Mouse (Mus musculus): Measurements from ENCODE around the gene Unc50.
A peak's percentile ranks its signal among the peaks of the same experiment; 100 is the strongest.

Gene Unc50

GRCm38 (mm10) chr1:37429366-37430296 is at the start of gene Unc50, which contains the start of gene Coa5:
Gene Unc50 (plus strand): TSS chr1:37430139.
Gene Coa5 (minus strand): TSS chr1:37430103.
- peak; percentile 94 for DNase-seq (ENCODE audit: low read depth, low spot score)

DNA sequence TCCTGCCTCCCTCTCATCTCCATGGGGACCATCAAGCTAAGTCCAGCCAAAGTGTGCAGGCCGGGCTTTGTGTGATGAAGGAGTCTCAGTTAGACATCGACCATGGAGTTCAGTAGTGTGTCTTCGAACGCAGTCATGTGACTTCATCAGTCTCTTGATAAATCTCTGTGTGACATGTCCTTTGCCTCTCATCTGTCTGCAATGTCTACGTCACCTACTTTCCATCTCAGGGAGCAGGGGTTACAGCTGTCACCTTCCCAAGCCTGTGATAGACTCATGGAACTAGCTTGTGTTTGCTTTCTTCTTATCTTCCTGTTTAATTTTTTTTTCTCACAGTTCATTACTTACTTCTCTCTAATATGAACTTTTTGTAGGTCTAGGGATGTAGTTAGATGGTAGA is 49.0 kb upstream of the Unc50 start:
- DNase-seq (ENCODE audit: low read depth, low spot score), result no peak

GRCm38 (mm10) chr1:37384304-37384703 is 45.6 kb upstream of the Unc50 start:
- no peak for DNase-seq (ENCODE audit: low read depth, low spot score)

- DNase-seq (ENCODE audit: low read depth, low spot score), result no peak
These were observed 43.4 kb upstream of the Unc50 start for GRCm38 (mm10) chr1:37386448-37386971.

DNA sequence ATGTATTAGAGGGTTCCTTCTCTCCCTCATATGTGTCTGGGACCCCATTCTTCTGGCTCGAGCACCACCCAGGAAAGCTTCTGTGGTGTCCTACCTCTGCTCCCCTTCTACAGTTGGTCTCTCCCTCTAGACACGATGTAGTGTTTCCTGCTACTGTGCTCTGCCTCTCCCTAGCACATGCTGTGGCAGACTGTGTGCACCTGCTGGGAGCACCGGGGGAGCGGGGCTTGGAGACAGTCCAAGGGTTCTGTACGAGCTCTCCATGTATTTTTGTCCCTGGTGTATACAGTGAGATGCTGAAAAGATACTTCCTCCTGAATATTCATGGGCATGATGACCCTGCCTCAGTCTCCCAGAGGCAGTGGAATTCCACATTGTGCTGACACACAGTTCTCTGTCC is 36.8 kb upstream of the Unc50 start:
- DNase-seq (ENCODE audit: low read depth, low spot score), result no peak

- no peak for DNase-seq (ENCODE audit: low read depth, low spot score)
These were observed 33.5 kb upstream of the Unc50 start for GRCm38 (mm10) chr1:37396481-37396880.

DNA sequence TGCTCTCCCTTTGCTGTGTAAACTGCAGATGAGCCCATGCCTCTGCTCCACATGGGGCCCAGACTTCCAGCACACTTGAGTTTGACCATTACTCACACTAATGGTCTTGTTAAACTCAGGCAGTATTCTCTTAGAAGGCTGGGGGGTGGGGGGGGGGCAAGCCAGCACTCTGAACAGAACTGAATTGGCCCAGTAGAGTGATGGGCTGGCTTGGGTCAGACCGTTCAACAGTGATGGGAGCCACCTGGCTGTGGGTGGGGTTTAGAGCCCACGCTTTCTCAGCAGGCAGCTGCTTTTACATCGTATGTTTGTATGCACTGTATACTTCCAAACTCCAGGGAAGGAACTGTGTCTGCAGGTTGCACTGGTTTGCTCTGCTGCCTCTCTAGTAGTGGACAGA is 31.0 kb upstream of the Unc50 start:
- no peak for DNase-seq (ENCODE audit: low read depth, low spot score)

GRCm38 (mm10) chr1:37399734-37400133 is 30.2 kb upstream of the Unc50 start:
- no peak for DNase-seq (ENCODE audit: low read depth, low spot score)

DNA sequence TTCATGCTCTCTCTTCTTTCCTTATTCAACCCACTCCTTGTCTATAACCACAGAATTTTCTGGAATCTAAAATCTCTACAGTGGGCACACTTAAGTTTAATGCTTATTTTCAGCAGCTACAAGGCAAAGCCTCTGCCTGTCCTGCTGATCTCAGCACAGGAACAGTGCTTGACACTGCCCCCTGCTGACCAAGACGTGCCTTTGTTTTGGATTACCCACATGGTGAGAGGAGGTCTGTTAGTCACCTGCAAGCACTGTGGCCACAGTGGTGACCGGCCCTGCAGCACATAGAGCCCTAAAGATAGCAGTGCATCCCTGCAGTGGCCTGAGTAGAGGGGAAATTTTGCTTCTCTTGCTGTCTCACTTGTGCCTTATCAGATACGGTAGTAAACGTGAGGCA is 28.3 kb upstream of the Unc50 start:
- peak; percentile 24 for DNase-seq (ENCODE audit: low read depth, low spot score)

DNA sequence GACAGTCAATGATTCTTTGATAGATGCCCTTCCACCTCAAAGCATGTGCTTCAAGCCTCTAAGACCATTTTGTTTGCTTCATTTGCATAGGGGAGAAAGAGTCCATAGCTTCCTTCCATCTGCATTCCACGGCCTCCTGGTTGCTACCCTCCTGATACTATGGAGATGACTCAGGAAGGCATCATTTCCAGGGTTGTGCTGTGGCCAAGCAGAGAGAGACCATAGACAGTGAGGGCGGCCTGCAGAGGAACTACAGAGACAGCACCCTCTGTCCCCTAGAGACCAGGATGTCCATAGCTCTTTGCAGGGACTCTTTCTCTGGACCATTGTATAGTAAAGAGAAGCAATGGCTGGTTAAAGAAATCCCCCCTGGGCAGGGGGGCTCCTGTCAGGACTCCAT is 24.8 kb upstream of the Unc50 start:
- DNase-seq (ENCODE audit: low read depth, low spot score), result no peak

GRCm38 (mm10) chr1:37407228-37407627 is 22.7 kb upstream of the Unc50 start:
- no peak for DNase-seq (ENCODE audit: low read depth, low spot score)

GRCm38 (mm10) chr1:37408059-37408458 is 21.9 kb upstream of the Unc50 start:
- DNase-seq (ENCODE audit: low read depth, low spot score), result no peak

DNA sequence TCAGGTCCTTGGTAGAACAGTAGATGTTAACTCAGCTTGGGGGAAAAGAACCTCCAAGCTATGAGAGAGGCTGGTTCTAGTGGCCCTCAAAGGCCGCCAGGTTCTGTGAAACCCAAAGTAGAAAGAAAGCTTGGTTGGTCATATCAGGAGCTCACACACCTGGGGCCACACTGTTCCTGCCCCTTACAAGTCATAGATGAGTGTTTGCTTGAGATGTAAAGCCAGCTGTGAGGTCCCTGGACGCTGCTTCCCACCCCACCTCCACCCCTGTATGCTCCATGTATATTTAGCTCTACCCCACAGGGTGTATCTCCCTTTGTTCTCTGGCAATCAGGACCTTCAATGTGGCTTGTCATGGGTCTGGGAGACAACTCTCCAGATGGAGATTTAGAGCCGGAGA is 21.3 kb upstream of the Unc50 start:
- no peak for DNase-seq (ENCODE audit: low read depth, low spot score)

GRCm38 (mm10) chr1:37409647-37410046 is 20.3 kb upstream of the Unc50 start:
- DNase-seq (ENCODE audit: low read depth, low spot score), result no peak

- DNase-seq (ENCODE audit: low read depth, low spot score), result no peak
These were observed 14.5 kb upstream of the Unc50 start for GRCm38 (mm10) chr1:37415394-37415793.

GRCm38 (mm10) chr1:37419420-37419819 is 10.5 kb upstream of the Unc50 start:
- DNase-seq (ENCODE audit: low read depth, low spot score), result peak; percentile 33

DNA sequence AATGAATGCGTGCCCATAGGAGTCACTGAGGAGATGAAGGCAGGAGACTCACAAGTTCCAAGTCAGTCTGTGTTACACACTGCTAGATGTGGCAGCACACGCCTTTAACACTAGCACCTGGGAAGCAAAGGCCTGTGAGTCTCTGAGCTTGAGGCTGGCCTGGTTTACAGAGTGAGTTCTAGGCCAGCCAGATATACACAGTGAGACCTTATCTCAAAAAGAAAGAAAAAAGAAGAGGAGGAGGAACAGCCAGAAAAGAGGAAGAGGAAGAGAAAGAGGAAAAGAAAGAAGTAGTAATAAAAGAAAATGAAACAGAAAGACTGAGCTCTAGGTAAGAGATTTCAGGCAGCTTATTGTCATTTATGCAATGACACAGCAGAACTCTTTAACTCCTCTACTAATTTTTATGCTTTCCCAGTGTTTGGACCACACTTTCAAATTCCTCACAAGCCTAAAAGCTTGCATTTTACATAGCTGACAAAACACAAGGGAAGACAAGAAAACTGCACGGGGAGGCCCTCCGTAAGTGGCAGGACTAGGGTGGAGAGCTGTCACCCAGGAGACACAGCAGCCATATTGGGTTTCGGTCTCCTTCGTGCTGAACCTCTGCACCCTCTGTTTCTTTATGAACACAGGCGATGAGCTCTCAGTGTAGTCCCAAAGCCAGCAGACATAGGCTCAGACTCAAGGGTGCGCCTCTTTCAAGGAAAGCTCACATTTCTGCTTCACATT is 2.6 kb upstream of the Unc50 start:
- no peak for DNase-seq (ENCODE audit: low read depth, low spot score)

DNA sequence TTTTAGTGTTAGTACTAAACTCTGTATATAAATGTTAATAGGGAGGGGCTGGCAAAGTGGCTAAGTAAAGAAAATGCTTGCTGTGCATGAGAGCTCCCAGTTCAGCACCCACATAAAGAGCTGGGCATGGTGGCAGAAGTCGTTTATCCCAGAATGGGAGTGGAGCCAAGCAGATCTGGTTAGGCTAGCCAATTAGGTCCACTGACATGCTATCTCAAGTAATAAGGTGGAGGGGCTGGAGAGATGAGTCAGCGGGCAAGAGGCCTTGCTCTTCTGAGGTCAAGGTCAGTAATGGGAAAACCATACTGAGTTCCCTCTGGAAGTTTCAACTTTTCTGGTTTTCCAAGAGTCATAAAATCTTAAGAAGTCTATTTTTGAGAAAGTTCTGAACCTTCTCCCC is 1.0 kb upstream of the Unc50 start:
- no peak for DNase-seq (ENCODE audit: low read depth, low spot score)

DNA sequence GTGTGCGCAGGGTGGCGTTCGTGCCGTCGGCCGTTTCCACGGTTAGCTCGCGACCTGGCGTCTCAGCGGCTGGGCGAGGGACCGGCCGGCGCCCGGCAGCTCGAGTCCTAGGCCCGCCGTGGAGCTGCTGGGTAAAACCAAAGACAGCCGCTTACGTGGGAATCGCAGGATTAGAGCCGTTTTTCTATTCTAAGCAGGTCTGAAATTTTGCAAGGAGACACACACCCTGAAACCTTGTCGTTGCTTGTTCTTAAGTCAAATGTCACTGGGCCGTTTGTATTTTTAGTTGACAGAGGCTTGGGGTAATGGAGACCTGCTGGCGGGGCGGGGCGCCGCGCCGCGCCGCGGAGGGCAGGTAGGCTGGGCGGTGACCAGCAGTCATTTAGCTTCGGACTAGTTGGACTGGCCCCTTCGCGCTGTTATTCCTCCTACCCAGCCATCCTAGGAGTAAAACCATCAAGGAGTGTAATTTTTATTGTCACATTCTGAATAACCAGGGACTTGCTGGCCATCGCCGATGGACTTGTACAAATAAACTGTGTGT is 430 bp downstream of the Unc50 start:
- DNase-seq (ENCODE audit: low read depth, low spot score), result no peak

GRCm38 (mm10) chr1:37436419-37436818 is 6.5 kb downstream of the Unc50 start:
- no peak for DNase-seq (ENCODE audit: low read depth, low spot score)

- no peak for DNase-seq (ENCODE audit: low read depth, low spot score)
These were observed 13.2 kb downstream of the Unc50 start for GRCm38 (mm10) chr1:37442848-37443835.

Measured in retina, postnatal 7 days (tissue).